Mouse (Mus musculus) hematopoietic stem cell, adult 5-6 weeks (primary cell): ENCODE measurements around the gene Pds5b. TPM values are rescaled to one million over a fixed set of nuclear protein-coding genes. Genes with fewer than 3 reads are reported as not detected.
"Not testable (repeated sequence)": the region's sequence is repeated elsewhere in the genome, so short reads cannot be mapped to it uniquely, and the experiment has no call there.

Experiments
- ATAC-seq, 2 experiments: fragments of 125-278 bp in 1 of 2; replicated peaks in 1 of 2; 2 replicates each; pipeline ENCODE4 v1.8.0; 2016 to 2017; ENCODE audit warnings: inconsistent platforms in 2 of 2, mild to moderate bottlenecking in 2 of 2, moderate number of reproducible peaks in 2 of 2, low read depth in 1 of 2, moderate TSS enrichment in 1 of 2; ENCODE audit not compliant: low FRiP score in 2 of 2, poor library complexity in 2 of 2, severe bottlenecking in 2 of 2, insufficient read depth in 1 of 2, low TSS enrichment in 1 of 2
- total RNA-seq: library from RNA; stranded (forward); fragments of 172-1452, 232-1000 nt; gene quantifications from 2 replicates; pipeline ENCODE4 v1.2.3, GENCODE M21; 2017

The Pds5b gene
- total RNA-seq, 1 experiment from 2014 or later: 57.3 TPM

- ATAC-seq: no peak
These were observed 1.3 kb downstream of the Pds5b start for GRCm38 (mm10) chr5:150674866-150675265.

DNA sequence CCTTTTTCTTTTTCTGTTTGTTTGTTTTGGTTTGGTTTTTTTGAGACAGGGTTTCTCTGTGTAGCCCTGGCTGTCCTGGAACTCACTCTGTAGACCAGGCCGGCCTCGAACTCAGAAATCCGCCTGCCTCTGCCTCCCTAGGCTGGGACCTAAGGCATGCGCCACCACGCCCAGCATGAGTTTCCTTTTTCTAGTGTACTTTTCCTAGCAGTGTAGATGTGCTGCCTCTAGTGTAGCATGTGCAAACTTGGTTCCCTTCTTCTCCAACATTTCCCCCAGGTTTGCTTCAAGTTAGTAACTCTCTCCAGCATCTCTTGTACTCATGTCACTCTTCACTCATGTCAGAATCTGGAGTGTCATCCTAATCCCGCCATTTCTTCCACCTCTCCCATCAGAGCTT is 9.3 kb downstream of the Pds5b start:
- not testable (repeated sequence) for ATAC-seq

GRCm38 (mm10) chr5:150690685-150691084 is 17.1 kb downstream of the Pds5b start:
- no peak for ATAC-seq

- ATAC-seq: no peak
These were observed 19.7 kb downstream of the Pds5b start for GRCm38 (mm10) chr5:150693277-150693676.

DNA sequence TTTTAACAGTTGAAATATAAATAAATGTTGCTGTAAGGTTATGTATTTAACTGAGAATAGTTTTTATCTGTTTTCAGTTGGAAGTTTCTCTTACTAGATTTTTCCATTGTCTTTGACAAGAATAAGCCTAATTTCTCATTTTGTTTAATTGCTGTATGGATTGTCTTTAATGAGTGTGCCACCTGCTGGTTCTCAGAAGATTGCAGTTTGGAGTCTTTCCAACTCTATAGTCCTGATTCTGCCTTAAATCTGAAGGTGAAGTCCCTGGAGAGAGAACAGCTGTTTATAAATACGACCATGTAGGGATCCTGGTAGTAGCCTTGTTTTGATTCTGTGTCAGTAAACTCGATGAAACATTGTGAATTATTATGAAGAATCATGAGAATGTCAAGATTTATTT is 29.2 kb downstream of the Pds5b start:
- ATAC-seq: peak; percentile 59 to 60

DNA sequence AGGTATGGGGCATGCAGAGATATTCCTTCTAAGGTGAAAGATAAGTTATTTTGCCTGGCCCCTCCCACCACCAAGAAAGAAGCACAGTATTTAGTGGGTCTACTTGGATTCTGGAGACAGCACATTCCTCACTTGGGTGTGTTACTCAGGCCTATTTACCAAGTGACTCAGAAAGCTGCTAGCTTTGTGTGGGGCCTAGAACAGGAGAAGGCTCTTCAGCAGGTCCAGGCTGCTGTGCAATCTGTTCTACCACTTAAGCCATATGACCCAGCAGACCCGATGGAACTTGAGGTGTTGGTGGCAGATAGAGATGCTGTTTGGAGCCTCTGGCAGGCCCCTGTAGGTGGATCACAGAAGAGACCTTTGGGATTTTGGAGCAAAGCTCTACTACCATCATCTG is 33.1 kb downstream of the Pds5b start:
- not testable (repeated sequence) for ATAC-seq

DNA sequence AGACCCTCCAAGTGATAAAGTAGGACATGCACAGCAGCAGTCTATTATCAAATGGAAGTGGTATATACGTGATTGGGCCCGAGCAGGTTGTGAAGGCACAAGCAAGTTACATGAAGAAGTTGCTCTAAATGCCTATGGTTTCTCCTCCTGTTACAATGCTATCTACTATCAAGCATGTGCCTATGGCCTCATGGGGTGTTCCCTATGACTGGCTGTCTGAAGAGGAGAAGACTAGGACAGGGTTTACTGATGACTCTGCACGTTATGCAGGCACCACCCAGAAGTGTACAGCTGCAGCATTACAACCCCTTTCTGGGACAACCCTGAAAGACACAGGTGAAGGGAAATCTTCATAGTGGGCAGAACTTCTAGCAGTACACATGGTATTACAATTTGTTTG is 33.6 kb downstream of the Pds5b start:
- not testable (repeated sequence) for ATAC-seq

DNA sequence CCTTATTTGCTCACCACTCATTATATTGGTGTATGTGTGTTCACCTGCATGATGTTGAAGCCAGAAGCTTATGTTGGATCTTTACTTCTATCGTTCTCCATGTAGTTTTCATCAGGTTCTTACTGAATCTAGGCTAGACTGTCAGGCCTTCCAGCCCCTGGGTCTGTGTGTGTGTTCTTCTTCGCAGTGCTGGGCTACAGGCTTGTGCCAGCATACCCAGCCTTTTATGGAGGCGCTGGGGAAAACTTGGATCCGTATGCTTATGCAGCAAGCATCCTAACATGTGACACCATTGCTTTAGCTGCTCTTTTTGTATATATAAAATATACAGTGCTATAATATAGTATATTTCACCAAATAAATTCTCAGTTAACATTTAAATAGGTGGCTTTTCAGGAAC is 38.0 kb downstream of the Pds5b start:
- ATAC-seq: no peak

GRCm38 (mm10) chr5:150713431-150713830 is 39.9 kb downstream of the Pds5b start:
- ATAC-seq: no peak

GRCm38 (mm10) chr5:150717775-150718174 is 44.2 kb downstream of the Pds5b start:
- ATAC-seq: peak; percentile 90 to 97

GRCm38 (mm10) chr5:150724641-150725040 is 51.1 kb downstream of the Pds5b start:
- no peak for ATAC-seq

DNA sequence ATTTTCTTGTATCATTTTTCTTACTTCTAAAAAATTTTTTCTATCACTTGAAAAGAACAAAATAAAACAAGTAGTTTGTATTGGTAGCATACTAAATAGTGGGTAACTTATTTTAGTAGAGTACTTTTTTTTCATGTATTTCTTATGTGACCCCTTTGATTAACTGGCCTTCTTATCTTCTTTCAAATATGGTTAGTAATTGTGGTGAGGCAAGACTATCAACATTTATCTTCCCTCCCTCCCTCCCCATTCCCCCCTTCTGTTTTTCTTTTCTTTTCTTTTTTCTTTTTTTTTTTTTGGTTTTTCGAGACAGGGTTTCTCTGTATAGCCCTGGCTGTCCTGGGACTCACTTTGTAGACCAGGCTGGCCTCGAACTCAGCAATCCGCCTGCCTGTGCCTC is 63.5 kb downstream of the Pds5b start:
- ATAC-seq: not testable (repeated sequence)

- no peak for ATAC-seq
These were observed 65.8 kb downstream of the Pds5b start for GRCm38 (mm10) chr5:150739311-150739710.

GRCm38 (mm10) chr5:150740597-150740996 is 67.1 kb downstream of the Pds5b start:
- no peak for ATAC-seq

- no peak for ATAC-seq
These were observed 83.1 kb downstream of the Pds5b start for GRCm38 (mm10) chr5:150756623-150757022.

GRCm38 (mm10) chr5:150772403-150772802 is 98.9 kb downstream of the Pds5b start:
- ATAC-seq: 0 out of 4 replicates have a peak, but pooled peaks of 1 of the 2 experiments have one; percentile 22

DNA sequence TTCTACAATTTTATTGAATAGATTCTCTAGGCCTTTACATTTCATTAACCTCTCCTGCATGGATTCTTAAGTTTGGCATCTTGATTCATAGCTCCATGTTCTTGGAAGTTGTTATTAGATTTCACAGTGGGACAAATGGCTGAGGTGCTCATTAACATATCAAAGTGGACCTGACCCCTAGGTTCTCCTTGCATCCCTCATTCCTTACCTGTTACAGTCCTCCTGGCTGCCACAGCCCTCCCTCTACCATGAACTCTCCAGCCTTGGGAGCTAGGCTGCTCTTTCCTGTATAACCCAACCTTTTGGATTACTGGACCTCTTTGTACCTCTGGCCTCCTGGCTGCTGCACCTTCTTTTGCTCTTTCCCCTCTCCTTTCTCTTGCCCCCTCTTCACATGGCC is 99.5 kb downstream of the Pds5b start:
- ATAC-seq: no peak

DNA sequence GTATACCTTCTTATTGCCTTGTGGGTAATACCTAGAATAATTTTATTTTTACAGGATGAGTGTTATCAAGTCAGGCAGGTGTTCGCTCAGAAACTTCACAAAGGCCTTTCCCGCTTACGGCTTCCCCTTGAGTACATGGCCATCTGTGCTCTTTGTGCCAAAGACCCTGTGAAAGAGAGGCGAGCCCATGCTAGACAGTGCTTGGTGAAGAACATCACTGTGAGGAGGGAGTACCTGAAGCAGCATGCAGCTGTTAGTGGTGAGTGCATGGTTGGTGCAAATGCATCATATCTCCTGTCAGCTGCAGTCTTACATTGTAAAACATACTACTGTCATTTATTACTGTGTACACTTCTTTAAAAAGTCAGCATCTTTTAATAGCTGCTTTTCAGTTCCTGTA is 114.7 kb downstream of the Pds5b start:
- ATAC-seq: no peak

DNA sequence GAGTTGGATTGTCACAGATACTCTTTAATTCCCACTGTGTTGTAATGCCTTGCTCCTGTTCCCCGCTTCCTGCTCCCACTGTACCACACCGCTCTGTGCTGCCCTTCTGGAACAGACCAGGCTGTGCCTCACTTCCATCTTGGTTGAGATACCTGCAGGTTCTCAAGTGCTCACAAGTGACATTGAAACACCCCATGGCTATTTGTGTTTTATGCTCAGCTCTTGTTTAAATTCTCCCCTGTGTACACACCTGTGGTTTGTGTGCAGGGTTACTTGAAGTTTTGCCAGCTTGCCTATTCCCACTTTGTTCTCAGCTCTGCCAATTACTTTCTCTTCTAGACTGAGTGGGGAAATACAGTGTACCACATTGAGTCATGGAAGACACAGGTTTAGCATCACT is 115.5 kb downstream of the Pds5b start:
- no peak for ATAC-seq

DNA sequence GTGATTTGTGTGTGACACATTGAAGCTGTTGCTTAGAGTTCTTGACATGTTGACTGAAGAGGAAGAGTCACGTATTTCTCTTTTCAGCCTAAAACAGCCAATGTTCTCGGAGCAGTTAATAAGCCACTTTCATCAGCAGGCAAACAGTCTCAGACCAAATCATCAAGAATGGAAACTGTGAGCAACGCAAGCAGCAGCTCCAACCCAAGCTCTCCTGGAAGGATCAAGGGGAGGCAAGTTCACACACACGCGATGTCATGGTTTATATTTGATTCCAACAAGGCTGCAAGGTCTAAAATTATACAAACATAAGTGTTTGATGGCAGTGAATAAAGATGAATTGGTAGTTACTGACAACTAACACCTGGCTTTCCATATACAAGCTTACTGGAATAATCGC is 120.6 kb downstream of the Pds5b start:
- ATAC-seq: no peak
